Mouse (Mus musculus) testis, adult 2 months (tissue): ENCODE data around the gene Chchd10.

Source experiments
- CTCF ChIP-seq: fragments of 200-500 bp; IDR thresholded peaks from 2 replicates; pipeline ENCODE4 v1.5.1; 2012; ENCODE audit warnings: low read depth, mild to moderate bottlenecking, inconsistent platforms, low read length, moderate library complexity; ENCODE audit not compliant: control insufficient read depth, insufficient read depth, insufficient replicate concordance
- POLR2A ChIP-seq: fragments of 200-500 bp; IDR thresholded peaks from 2 replicates; pipeline ENCODE4 v1.6.1; 2012; ENCODE audit warnings: low read depth, mild to moderate bottlenecking, inconsistent platforms, low read length, moderate library complexity; ENCODE audit not compliant: control insufficient read depth

DNA sequence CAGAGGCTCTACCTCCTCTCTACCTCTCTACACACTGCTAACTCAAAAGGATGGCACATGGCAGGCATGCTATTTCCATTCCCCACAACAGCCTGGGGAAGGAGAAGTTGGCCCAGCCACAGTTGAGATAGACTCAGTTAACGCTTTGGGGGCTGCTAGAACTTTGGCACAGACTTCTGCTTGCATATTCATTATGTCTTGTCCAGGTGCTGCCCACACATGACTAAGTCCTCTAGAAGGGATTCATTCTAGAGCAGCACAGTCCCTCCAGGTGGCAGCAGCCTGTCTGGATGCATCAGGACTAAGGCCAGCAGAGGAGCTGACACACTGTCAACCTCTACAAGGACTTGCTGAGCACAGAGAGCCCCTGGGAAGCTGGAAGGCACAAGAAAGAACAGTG, 36.7 kb upstream of the Chchd10 start:
- no peak for TF ChIP-seq CTCF
- TF ChIP-seq POLR2A: no peak
